ENCODE assay signal across 19 mouse cellular contexts in genomic region chr7:6934741-6935140, GRCm38 (mm10).
DNase-seq lines count a peak whose midpoint lies in the region; ATAC-seq and TF ChIP-seq lines count a peak whose summit lies in the region.
"Had no signal": no experiment of that assay in that cellular context is flagged by ENCODE, and none has a peak within 500 bp of the region (broad histone marks: within the 10 kb centered on the region; RNA-seq: fewer than 3 reads in every experiment).

No protein-coding gene starts in this region.

- H3K4me2 ChIP-seq in forebrain, postnatal 0 days (ENCODE audit: low read depth): no peak overlapping the region
- no peak overlapping the region for H3K4me2 ChIP-seq in forebrain, embryonic 11.5 days (ENCODE audit: low read depth, low read length, severe bottlenecking)
- no peak overlapping the region for H3K4me2 ChIP-seq in liver, embryonic 13.5 days
- no peak overlapping the region for H3K4me2 ChIP-seq in liver, embryonic 12.5 days
- no peak overlapping the region for H3K4me2 ChIP-seq in embryonic facial prominence, embryonic 15.5 days (replicated peaks)

- no peaks in the 10 kb centered on the region for H3K4me1 ChIP-seq in forebrain, postnatal 0 days (ENCODE audit: insufficient read depth)
- peaks cover 2% of the 10 kb centered on the region; the same call in 1 of the 2 replicates for H3K4me1 ChIP-seq in forebrain, embryonic 11.5 days (replicated peaks; ENCODE audit: control insufficient read depth, insufficient read depth, low read length)
- no peaks in the 10 kb centered on the region for H3K4me1 ChIP-seq in liver, embryonic 13.5 days (replicated peaks)
- H3K4me1 ChIP-seq in liver, embryonic 12.5 days: no peaks in the 10 kb centered on the region
- 0 out of 2 replicates have a peak, but pooled peaks cover 4% of the 10 kb centered on the region for H3K4me1 ChIP-seq in embryonic facial prominence, embryonic 15.5 days
- H3K4me1 ChIP-seq in thymus, adult 2 months (replicated peaks; ENCODE audit: control insufficient read depth, insufficient read depth, low read length): no peaks in the 10 kb centered on the region
- H3K4me1 ChIP-seq: heart, embryonic 10.5 days had no signal

- no peaks in the 10 kb centered on the region for H3K27me3 ChIP-seq in forebrain, postnatal 0 days (ENCODE audit: insufficient read depth, low read length)
- no peaks in the 10 kb centered on the region for H3K27me3 ChIP-seq in forebrain, embryonic 11.5 days (ENCODE audit: control insufficient read depth, insufficient read depth, low read length)
- no peaks in the 10 kb centered on the region for H3K27me3 ChIP-seq in liver, embryonic 13.5 days
- no peaks in the 10 kb centered on the region for H3K27me3 ChIP-seq in liver, embryonic 12.5 days (replicated peaks)
- H3K27me3 ChIP-seq in embryonic facial prominence, embryonic 15.5 days: no peaks in the 10 kb centered on the region
- H3K27me3 ChIP-seq in thymus, adult 2 months (ENCODE audit: control insufficient read depth, insufficient read depth, low read length): no peaks in the 10 kb centered on the region

- no peak for TF ChIP-seq POLR2A in thymus, adult 2 months (IDR thresholded peaks at IDR 0.05; ENCODE audit: control insufficient read depth, extremely low read depth, insufficient read depth, low read length, poor library complexity)

- no peak for DNase-seq in forebrain, postnatal 0 days
- no peak for DNase-seq in forebrain, embryonic 11.5 days (ENCODE audit: low spot score)
- DNase-seq in liver, embryonic 13.5 days: no peak
- DNase-seq in MN1 (ENCODE audit: low spot score): peak; percentile 52
- no peak for DNase-seq in spleen, postnatal 14 days (ENCODE audit: low spot score in 2 of 2)
- no peak for DNase-seq in thymus, adult 2 months
- DNase-seq: adrenal gland, postnatal 14 days; cerebellum, adult 11 months; cerebellum, postnatal 14 days; right cerebral cortex, postnatal 14 days; spleen, adult 18-20 months; thymus, postnatal 36 days had no signal

- peak; percentile 27; the same call in 1 of the 2 replicates for ATAC-seq in forebrain, postnatal 0 days
- ATAC-seq in forebrain, embryonic 11.5 days (replicated peaks; ENCODE audit: low FRiP score): no peak
- 0 out of 2 replicates have a peak, but pooled peaks have one; percentile 34 for ATAC-seq in liver, embryonic 13.5 days (ENCODE audit: low read depth)
- ATAC-seq in liver, embryonic 12.5 days: no peak
- ATAC-seq in embryonic facial prominence, embryonic 15.5 days (ENCODE audit: insufficient number of reproducible peaks, low FRiP score, low TSS enrichment, low read depth): peak; percentile 78
- ATAC-seq: CD4-positive, CD25-positive, alpha-beta regulatory T cell, adult 4 months; forebrain, embryonic 16.5 days; lung, postnatal 0 days had no signal

- H3K27ac ChIP-seq in forebrain, postnatal 0 days (ENCODE audit: low read depth, low read length): no peak overlapping the region
- no peak overlapping the region for H3K27ac ChIP-seq in forebrain, embryonic 11.5 days (ENCODE audit: low read depth, low read length)
- no peak overlapping the region for H3K27ac ChIP-seq in liver, embryonic 13.5 days
- H3K27ac ChIP-seq in liver, embryonic 12.5 days: no peak overlapping the region
- peak overlapping the region; percentile 68 for H3K27ac ChIP-seq in embryonic facial prominence, embryonic 15.5 days (replicated peaks)
- no peak overlapping the region for H3K27ac ChIP-seq in thymus, adult 2 months (ENCODE audit: control insufficient read depth, insufficient read depth, low read length)
- H3K27ac ChIP-seq: heart, embryonic 10.5 days; liver, embryonic 14.5 days had no signal

- no peak overlapping the region for H3K4me3 ChIP-seq in forebrain, postnatal 0 days (ENCODE audit: low read depth, low read length)
- no peak overlapping the region for H3K4me3 ChIP-seq in forebrain, embryonic 11.5 days (ENCODE audit: low read depth, low read length)
- no peak overlapping the region for H3K4me3 ChIP-seq in liver, embryonic 13.5 days (replicated peaks)
- no peak overlapping the region for H3K4me3 ChIP-seq in liver, embryonic 12.5 days
- H3K4me3 ChIP-seq in embryonic facial prominence, embryonic 15.5 days (replicated peaks): no peak overlapping the region
- no peak overlapping the region for H3K4me3 ChIP-seq in thymus, adult 2 months (ENCODE audit: control insufficient read depth, insufficient read depth, low read length)
- H3K4me3 ChIP-seq: heart, embryonic 10.5 days had no signal

- H3K36me3 ChIP-seq in forebrain, postnatal 0 days (ENCODE audit: insufficient read depth): no peaks in the 10 kb centered on the region
- H3K36me3 ChIP-seq in forebrain, embryonic 11.5 days (ENCODE audit: control insufficient read depth, insufficient read depth, low read length): no peaks in the 10 kb centered on the region
- no peaks in the 10 kb centered on the region for H3K36me3 ChIP-seq in liver, embryonic 13.5 days
- H3K36me3 ChIP-seq in liver, embryonic 12.5 days: no peaks in the 10 kb centered on the region
- no peaks in the 10 kb centered on the region for H3K36me3 ChIP-seq in embryonic facial prominence, embryonic 15.5 days
- H3K36me3 ChIP-seq in thymus, adult 2 months (ENCODE audit: control insufficient read depth, insufficient read depth, low read length): no peaks in the 10 kb centered on the region
- H3K36me3 ChIP-seq: heart, embryonic 10.5 days had no signal

- no peak for TF ChIP-seq CTCF in forebrain, postnatal 0 days (IDR thresholded peaks at IDR 0.05; ENCODE audit: low read depth)
- TF ChIP-seq CTCF in thymus, adult 2 months (IDR thresholded peaks at IDR 0.05; ENCODE audit: borderline replicate concordance, control insufficient read depth, extremely low read depth, insufficient read depth, low read length, poor library complexity): no peak

- no peaks in the 10 kb centered on the region for H3K9me3 ChIP-seq in forebrain, postnatal 0 days (ENCODE audit: low read length)
- H3K9me3 ChIP-seq in forebrain, embryonic 11.5 days (ENCODE audit: control insufficient read depth, low read length): no peaks in the 10 kb centered on the region; the same call in 1 of the 2 replicates
- H3K9me3 ChIP-seq in liver, embryonic 13.5 days (replicated peaks): no peaks in the 10 kb centered on the region
- no peaks in the 10 kb centered on the region for H3K9me3 ChIP-seq in liver, embryonic 12.5 days (replicated peaks)
- no peaks in the 10 kb centered on the region for H3K9me3 ChIP-seq in embryonic facial prominence, embryonic 15.5 days (replicated peaks)
- H3K9me3 ChIP-seq: heart, embryonic 10.5 days had no signal

- WGBS in forebrain, postnatal 0 days: 20% methylated on average over 5 of the region's 5 CpGs
- 73% methylated on average over 5 of the region's 5 CpGs for WGBS in forebrain, embryonic 11.5 days
- WGBS in liver, embryonic 13.5 days (ENCODE audit: insufficient replicate concordance): 30% methylated on average over 5 of the region's 5 CpGs
- WGBS in liver, embryonic 12.5 days (ENCODE audit: insufficient replicate concordance): 37% methylated on average over 5 of the region's 5 CpGs
- 39% methylated on average over 5 of the region's 5 CpGs for WGBS in embryonic facial prominence, embryonic 15.5 days
- 68% methylated on average over 5 of the region's 5 CpGs for WGBS in thymus, adult 2 months

- H3K9ac ChIP-seq in forebrain, postnatal 0 days: no peak overlapping the region
- no peak overlapping the region for H3K9ac ChIP-seq in forebrain, embryonic 11.5 days (ENCODE audit: low read length)
- H3K9ac ChIP-seq in liver, embryonic 13.5 days: no peak overlapping the region
- no peak overlapping the region for H3K9ac ChIP-seq in liver, embryonic 12.5 days
- no peak overlapping the region for H3K9ac ChIP-seq in embryonic facial prominence, embryonic 15.5 days
- H3K9ac ChIP-seq: liver, embryonic 14.5 days had no signal

Comparison
In these comparisons a context has a peak if more than half of its experiments do, and no peak if none do; other contexts are left out.
1. ATAC-seq: peak in forebrain, postnatal 0 days (single experiment), liver, embryonic 13.5 days (single experiment) and embryonic facial prominence, embryonic 15.5 days (single experiment); none in forebrain, embryonic 11.5 days (single experiment) and liver, embryonic 12.5 days (single experiment).